Mouse (Mus musculus): ENCODE results near the gene Sf3b3. TPM values are rescaled to one million over a fixed set of nuclear protein-coding genes. Genes with fewer than 3 reads are reported as not detected.
A peak's percentile ranks its signal among the peaks of the same experiment; 100 is the strongest.

The Sf3b3 gene
- polyA plus RNA-seq (2012; rRNA removed): 22.3 and 33.3 TPM in 2 replicates

- DNase-seq: peak; percentile 79
- WGBS: under 1% methylated on average over 53 of the region's 53 CpGs
- Histone ChIP-seq H3K4me1 (ENCODE audit: control insufficient read depth, insufficient read depth, low read length) (peaks cover 6% of the 10 kb centered on the region), H3K4me3 (replicated peaks; ENCODE audit: extremely low read depth, low read depth, low read length) (peak within 1 kb of the TSS; percentile 100)
- TF ChIP-seq POLR2A (IDR thresholded peaks at IDR 0.05; ENCODE audit: borderline replicate concordance, extremely low read depth, low read depth, low read length) (peak; percentile 93), CTCF (IDR thresholded peaks at IDR 0.05; ENCODE audit: insufficient read depth, low read length) (no peak)
Measured at GRCm38 (mm10) chr8:110846405-110847170, at the start of gene Sf3b3, which contains the start of gene Cog4. Gene Sf3b3, minus strand, starts transcription at chr8:110846787. Gene Cog4, plus strand, starts transcription at chr8:110846600.

- WGBS: 92% methylated on average over 13 of the region's 13 CpGs
- H3K4me1 ChIP-seq (ENCODE audit: control insufficient read depth, insufficient read depth, low read length): no peaks in the 10 kb centered on the region; the same call in 1 of the 2 replicates
- no peak for DNase-seq
- H3K4me3 ChIP-seq (replicated peaks; ENCODE audit: extremely low read depth, low read depth, low read length): no peak overlapping the region
- no peak for TF ChIP-seq POLR2A (IDR thresholded peaks at IDR 0.05; ENCODE audit: borderline replicate concordance, extremely low read depth, low read depth, low read length)
- no peak for TF ChIP-seq CTCF (IDR thresholded peaks at IDR 0.05; ENCODE audit: insufficient read depth, low read length)
Measured at GRCm38 (mm10) chr8:110895812-110896211, 49.2 kb upstream of the Sf3b3 start.

GRCm38 (mm10) chr8:110895254-110895653 lies 48.7 kb upstream of the Sf3b3 start:
- WGBS: 77% methylated on average over 8 of the region's 9 CpGs
- TF ChIP-seq CTCF (IDR thresholded peaks at IDR 0.05; ENCODE audit: insufficient read depth, low read length): no peak
- no peak for TF ChIP-seq POLR2A (IDR thresholded peaks at IDR 0.05; ENCODE audit: borderline replicate concordance, extremely low read depth, low read depth, low read length)
- no peak for DNase-seq
- Histone ChIP-seq H3K4me1 (ENCODE audit: control insufficient read depth, insufficient read depth, low read length) (no peaks in the 10 kb centered on the region), H3K4me3 (replicated peaks; ENCODE audit: extremely low read depth, low read depth, low read length) (no peak overlapping the region)

GRCm38 (mm10) chr8:110894851-110895250 lies 48.3 kb upstream of the Sf3b3 start:
- H3K4me3 ChIP-seq (replicated peaks; ENCODE audit: extremely low read depth, low read depth, low read length): no peak overlapping the region
- 82% methylated on average over 10 of the region's 10 CpGs for WGBS

GRCm38 (mm10) chr8:110892913-110893312 lies 46.3 kb upstream of the Sf3b3 start:
- Histone ChIP-seq H3K4me1 (ENCODE audit: control insufficient read depth, insufficient read depth, low read length) (no peaks in the 10 kb centered on the region), H3K4me3 (replicated peaks; ENCODE audit: extremely low read depth, low read depth, low read length) (no peak overlapping the region)
- TF ChIP-seq POLR2A (IDR thresholded peaks at IDR 0.05; ENCODE audit: borderline replicate concordance, extremely low read depth, low read depth, low read length) (no peak), CTCF (IDR thresholded peaks at IDR 0.05; ENCODE audit: insufficient read depth, low read length) (no peak)
- DNase-seq: no peak
- WGBS: 94% methylated on average over 2 of the region's 2 CpGs

More at GRCm38 (mm10) chr8:110894851-110895250, 48.3 kb upstream of the Sf3b3 start:
- DNase-seq: no peak
- TF ChIP-seq CTCF (IDR thresholded peaks at IDR 0.05; ENCODE audit: insufficient read depth, low read length): no peak
- no peak for TF ChIP-seq POLR2A (IDR thresholded peaks at IDR 0.05; ENCODE audit: borderline replicate concordance, extremely low read depth, low read depth, low read length)
- no peaks in the 10 kb centered on the region for H3K4me1 ChIP-seq (ENCODE audit: control insufficient read depth, insufficient read depth, low read length)

- no peak overlapping the region for H3K4me3 ChIP-seq (replicated peaks; ENCODE audit: extremely low read depth, low read depth, low read length)
- no peak for DNase-seq
- 87% methylated on average over 7 of the region's 7 CpGs for WGBS
- no peaks in the 10 kb centered on the region for H3K4me1 ChIP-seq (ENCODE audit: control insufficient read depth, insufficient read depth, low read length)
- TF ChIP-seq POLR2A (IDR thresholded peaks at IDR 0.05; ENCODE audit: borderline replicate concordance, extremely low read depth, low read depth, low read length): no peak
- TF ChIP-seq CTCF (IDR thresholded peaks at IDR 0.05; ENCODE audit: insufficient read depth, low read length): no peak
Measured at GRCm38 (mm10) chr8:110892040-110892439, 45.5 kb upstream of the Sf3b3 start.

GRCm38 (mm10) chr8:110889904-110890470 lies 43.4 kb upstream of the Sf3b3 start:
- H3K4me3 ChIP-seq (replicated peaks; ENCODE audit: extremely low read depth, low read depth, low read length): no peak overlapping the region
- TF ChIP-seq POLR2A (IDR thresholded peaks at IDR 0.05; ENCODE audit: borderline replicate concordance, extremely low read depth, low read depth, low read length) (no peak), CTCF (IDR thresholded peaks at IDR 0.05; ENCODE audit: insufficient read depth, low read length) (no peak)
- WGBS: 71% methylated on average over 12 of the region's 12 CpGs
- H3K4me1 ChIP-seq (ENCODE audit: control insufficient read depth, insufficient read depth, low read length): no peaks in the 10 kb centered on the region
- DNase-seq: no peak

GRCm38 (mm10) chr8:110888860-110889259 lies 42.3 kb upstream of the Sf3b3 start:
- H3K4me3 ChIP-seq (replicated peaks; ENCODE audit: extremely low read depth, low read depth, low read length): no peak overlapping the region
- no peak for DNase-seq
- 88% methylated on average over 16 of the region's 16 CpGs for WGBS
- TF ChIP-seq CTCF (IDR thresholded peaks at IDR 0.05; ENCODE audit: insufficient read depth, low read length) (no peak), POLR2A (IDR thresholded peaks at IDR 0.05; ENCODE audit: borderline replicate concordance, extremely low read depth, low read depth, low read length) (no peak)
- no peaks in the 10 kb centered on the region for H3K4me1 ChIP-seq (ENCODE audit: control insufficient read depth, insufficient read depth, low read length)

- no peak for DNase-seq
- TF ChIP-seq CTCF (IDR thresholded peaks at IDR 0.05; ENCODE audit: insufficient read depth, low read length): no peak
- TF ChIP-seq POLR2A (IDR thresholded peaks at IDR 0.05; ENCODE audit: borderline replicate concordance, extremely low read depth, low read depth, low read length): no peak
- 93% methylated on average over 8 of the region's 8 CpGs for WGBS
- Histone ChIP-seq H3K4me3 (replicated peaks; ENCODE audit: extremely low read depth, low read depth, low read length) (no peak overlapping the region), H3K4me1 (ENCODE audit: control insufficient read depth, insufficient read depth, low read length) (no peaks in the 10 kb centered on the region)
Measured at GRCm38 (mm10) chr8:110888441-110888840, 41.9 kb upstream of the Sf3b3 start.
